Mouse (Mus musculus): Measurements from ENCODE around the gene Tbc1d22b.

The Tbc1d22b gene

DNA sequence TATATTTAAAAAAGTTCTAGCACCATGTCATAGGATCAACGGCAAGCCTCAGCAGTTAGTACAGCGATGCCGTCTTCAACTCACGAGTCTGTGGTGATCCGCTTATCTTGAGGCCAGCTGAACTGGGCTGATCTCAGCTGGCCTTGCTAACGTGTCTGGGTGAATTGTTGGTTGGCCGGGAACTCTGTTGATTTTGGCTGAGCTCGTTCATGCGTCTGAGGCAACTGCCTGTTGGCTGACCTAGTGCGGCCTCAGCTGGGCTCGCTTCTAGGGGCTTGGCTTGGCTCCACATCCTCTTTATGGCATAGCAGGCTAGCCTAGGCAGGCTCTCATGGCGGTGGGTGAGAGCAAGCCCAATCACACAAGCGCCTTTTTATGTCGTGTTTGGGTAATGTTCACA is 8.2 kb upstream of the Tbc1d22b start:
- DNase-seq (ENCODE audit: low spot score in 2 of 2), result no peak

GRCm38 (mm10) chr17:29542831-29543690 is 6.5 kb upstream of the Tbc1d22b start:
- no peak for DNase-seq (ENCODE audit: low spot score in 2 of 2)

DNA sequence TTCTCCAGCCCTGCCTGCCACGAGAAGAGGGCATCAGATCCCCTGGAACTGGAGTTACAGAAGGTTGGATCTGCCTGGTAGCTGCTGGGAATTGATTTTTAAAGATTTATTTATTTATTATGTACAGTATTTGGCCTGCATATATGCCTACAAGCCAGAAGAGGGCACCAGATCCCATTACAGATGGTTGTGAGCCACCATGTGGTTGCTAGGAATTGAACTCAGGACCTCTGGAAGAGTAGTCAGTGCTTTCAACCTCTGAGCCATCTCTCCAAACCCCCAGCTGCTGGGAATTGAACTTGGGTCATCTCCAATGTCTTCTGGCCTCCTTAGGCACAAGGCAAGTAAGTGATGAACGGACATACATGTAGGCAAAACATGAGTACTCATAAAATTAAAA is 5.5 kb upstream of the Tbc1d22b start:
- no peak for DNase-seq (ENCODE audit: low spot score in 2 of 2)

DNA sequence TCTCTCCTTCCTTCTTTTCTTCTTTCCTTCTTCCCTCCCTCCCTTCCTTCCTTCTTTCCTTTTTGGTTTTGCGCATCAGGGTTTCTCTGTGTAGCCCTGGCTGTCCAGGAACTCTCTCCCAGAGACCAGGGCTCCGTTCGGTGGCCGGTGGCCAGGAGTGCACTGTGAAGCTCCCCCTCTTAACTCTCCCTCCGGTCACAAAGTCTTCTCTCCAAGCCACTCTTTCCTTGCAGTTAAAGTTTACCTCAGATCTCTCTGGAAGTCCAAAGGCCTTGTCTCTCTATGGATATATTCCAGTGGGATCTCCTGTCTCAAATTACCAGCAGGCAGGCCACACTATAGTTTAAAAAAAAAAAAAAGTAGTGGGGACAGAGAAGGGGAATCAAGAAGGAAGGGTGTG is 4.3 kb upstream of the Tbc1d22b start:
- DNase-seq (ENCODE audit: low spot score in 2 of 2), result no peak

GRCm38 (mm10) chr17:29548494-29548893 is 1.1 kb upstream of the Tbc1d22b start:
- no peak for DNase-seq (ENCODE audit: low spot score in 2 of 2)

- DNase-seq (ENCODE audit: low spot score in 2 of 2), result no peak
Measured at GRCm38 (mm10) chr17:29548994-29549393, 591 bp upstream of the Tbc1d22b start.

- DNase-seq (ENCODE audit: low spot score in 2 of 2), result no peak
Measured at GRCm38 (mm10) chr17:29551019-29551418, 1.4 kb downstream of the Tbc1d22b start.

DNA sequence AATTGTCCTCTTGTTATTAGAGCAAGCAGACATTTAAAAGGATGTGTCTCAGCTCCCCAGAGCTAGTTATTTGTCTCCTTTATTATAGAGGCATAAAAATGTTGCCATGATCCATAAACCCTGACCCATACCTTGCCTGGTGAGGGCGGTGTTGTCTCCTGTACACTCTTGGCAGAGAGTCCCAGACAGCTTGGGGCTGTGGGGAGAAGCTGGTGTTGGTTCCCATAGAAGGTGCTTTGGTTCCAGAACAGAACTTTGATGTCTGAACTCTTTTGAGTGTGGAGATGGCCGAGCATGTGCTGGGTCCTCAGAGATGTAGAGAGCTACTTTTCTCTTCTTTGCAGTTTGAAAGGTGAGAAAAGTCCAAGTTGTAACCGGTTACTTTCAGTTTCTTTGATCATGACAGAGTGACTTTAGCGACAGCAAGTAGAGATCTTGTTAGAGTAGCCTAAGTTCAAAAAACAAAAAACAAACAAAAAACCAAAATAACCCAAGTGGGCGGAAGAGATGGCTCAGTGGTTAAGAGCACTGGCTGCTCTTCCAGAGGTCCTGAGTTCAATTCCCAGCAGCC is 2.7 kb downstream of the Tbc1d22b start, which contains the start of gene Tmem217:
Gene Tmem217 (minus strand): TSS at position 224 of the 571 bp plus-strand sequence.
- no peak for DNase-seq (ENCODE audit: low spot score in 2 of 2)

GRCm38 (mm10) chr17:29554176-29554575 is 4.6 kb downstream of the Tbc1d22b start:
- DNase-seq (ENCODE audit: low spot score in 2 of 2), result no peak

GRCm38 (mm10) chr17:29556456-29556855 is 6.9 kb downstream of the Tbc1d22b start:
- DNase-seq (ENCODE audit: low spot score in 2 of 2), result no peak

GRCm38 (mm10) chr17:29556893-29557292 is 7.3 kb downstream of the Tbc1d22b start:
- no peak for DNase-seq (ENCODE audit: low spot score in 2 of 2)

DNA sequence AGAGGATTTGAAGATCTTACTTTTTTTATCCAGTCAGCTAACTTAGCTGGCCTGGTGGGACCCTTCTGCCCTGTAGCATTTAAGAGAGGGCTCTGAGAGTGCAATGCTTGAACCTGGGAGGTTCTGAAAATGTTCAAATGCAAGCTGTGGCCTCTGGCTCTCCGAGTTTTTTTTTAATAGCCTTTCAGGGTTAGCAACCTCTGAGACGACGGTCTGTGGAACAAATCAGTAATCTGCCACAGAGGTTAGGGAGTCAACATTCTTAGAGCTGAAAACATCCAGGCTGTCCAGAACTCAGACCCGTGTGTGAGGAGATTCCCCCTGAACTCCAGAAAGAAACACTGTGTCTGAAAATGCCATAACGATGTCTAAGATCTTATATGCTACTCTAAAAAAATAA is 8.9 kb downstream of the Tbc1d22b start:
- DNase-seq (ENCODE audit: low spot score in 2 of 2), result no peak

DNA sequence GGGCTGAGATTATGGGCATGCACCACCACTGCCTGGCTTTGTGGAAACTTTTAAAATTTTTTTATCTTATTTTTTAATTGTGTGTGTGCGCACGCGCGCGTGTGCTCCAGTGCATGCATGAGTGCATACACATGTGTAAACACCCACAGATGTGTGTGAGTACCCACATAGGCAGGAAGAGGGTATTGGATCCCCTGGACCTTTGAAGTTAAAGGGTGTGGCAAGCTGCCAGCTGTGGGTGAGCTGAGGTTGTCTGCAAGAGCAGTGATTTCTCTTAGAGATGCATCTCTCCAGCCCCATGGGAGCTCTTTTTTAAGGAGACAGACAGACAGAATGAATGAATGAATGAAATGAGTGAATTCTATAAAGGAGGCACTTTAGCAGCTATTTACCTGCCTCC is 15.9 kb downstream of the Tbc1d22b start:
- no peak for DNase-seq (ENCODE audit: low spot score in 2 of 2)

DNA sequence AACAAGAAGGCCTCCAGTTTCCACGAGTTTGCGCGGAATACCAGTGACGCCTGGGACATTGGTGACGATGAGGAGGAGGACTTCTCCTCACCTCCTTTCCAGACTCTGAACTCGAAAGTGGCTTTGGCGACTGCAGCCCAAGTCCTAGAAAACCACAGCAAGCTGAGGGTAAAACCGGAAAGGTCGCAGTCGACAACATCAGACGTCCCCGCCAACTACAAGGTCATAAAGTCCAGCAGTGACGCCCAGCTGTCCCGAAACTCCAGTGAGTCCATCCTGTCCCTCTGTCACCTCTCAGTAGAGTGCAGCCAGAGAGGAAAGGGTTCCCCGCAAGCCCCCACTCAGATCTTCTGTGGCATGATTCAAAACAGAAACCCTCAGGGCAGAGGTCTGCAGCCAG is 18.9 kb downstream of the Tbc1d22b start:
- DNase-seq (ENCODE audit: low spot score in 2 of 2), result no peak

DNA sequence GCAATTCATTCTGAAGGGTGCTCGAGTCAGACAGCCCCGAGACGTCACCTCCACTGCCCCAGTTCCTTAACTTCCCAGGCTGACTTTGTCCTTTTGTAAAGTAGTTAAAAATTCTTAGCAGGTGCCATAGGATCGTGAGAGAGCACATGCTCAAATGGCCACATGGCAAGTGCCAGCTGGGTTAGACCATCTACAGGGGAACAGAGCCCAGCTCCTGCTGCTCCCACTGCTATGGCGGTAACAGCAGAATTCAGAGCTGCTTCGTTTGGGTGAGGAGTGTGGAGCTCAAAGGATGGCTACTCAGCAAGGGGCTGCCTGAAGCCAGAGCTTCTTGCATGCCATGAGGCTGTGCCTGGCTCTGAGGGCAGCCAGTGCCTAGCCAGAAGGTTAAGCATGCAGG is 20.2 kb downstream of the Tbc1d22b start:
- no peak for DNase-seq (ENCODE audit: low spot score in 2 of 2)

DNA sequence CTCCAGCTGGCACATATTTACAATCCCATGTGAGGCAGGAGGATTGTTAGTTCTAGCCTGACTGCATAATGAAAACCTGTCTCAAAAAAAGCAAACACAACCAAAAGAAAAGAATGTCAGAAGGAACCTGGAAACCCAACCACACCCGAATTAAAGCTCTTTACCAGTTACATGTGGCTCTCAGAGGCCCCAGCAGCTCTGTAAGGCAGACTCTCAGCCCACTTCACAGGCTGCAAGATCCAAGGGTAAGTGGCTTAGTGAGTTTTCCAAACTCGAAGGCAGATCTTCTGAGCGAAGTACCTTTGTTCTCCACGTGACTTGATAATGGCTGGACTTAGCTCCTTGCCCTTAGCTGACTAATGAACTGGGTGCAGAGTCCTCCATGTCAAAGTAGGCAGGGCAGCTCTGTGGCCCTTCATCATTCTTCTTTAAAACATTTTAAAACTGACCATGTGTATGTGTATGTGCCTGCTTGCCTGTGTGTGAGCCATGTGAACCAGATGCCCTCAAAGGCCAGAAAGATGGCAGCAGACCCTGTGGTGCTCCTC is 30.1 kb downstream of the Tbc1d22b start:
- no peak for DNase-seq (ENCODE audit: low spot score in 2 of 2)

GRCm38 (mm10) chr17:29583569-29583968 is 34.0 kb downstream of the Tbc1d22b start:
- no peak for DNase-seq (ENCODE audit: low spot score in 2 of 2)

- no peak for DNase-seq (ENCODE audit: low spot score in 2 of 2)
Measured at GRCm38 (mm10) chr17:29584306-29584705, 34.7 kb downstream of the Tbc1d22b start.

DNA sequence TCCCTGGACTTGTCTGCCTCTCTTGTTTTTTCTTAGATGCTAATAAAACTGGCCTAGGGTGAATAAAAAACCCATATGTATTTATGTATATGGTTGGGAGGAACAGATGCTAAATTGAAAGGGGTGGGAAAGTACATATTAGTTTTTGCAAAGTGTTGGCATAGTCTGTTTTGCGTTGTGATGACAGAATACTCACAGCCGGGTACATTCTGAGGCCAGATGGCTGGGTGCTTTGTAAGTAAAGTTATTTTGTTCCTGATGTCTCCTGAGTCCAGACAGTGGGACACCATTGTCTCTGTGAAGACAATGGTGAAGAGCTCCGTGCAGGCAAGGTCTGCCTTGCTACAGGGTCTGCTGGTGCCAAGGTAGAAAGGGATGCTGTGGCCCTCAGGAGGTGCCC is 35.2 kb downstream of the Tbc1d22b start:
- no peak for DNase-seq (ENCODE audit: low spot score in 2 of 2)

DNA sequence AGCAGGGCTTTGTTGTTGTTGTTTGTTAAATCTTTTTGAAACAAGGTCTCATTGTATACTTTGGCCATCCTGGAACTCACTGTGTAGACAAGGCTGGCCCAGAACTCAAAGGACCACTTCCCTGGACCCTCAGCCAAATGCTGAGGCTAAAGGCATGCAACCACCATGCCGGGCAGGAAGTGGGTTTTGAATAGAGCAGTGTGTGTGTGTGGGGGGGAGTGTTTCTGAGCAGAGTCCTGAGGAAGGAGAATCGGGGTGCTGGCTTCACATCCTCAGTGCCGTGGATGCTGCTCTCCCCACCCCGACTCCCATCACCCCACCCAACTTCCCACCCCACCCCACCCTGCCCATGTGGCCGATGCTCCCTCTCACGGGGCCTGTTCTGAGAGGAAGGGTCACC is 35.9 kb downstream of the Tbc1d22b start:
- DNase-seq (ENCODE audit: low spot score in 2 of 2), result no peak

GRCm38 (mm10) chr17:29586921-29587320 is 37.3 kb downstream of the Tbc1d22b start:
- no peak for DNase-seq (ENCODE audit: low spot score in 2 of 2)

DNA sequence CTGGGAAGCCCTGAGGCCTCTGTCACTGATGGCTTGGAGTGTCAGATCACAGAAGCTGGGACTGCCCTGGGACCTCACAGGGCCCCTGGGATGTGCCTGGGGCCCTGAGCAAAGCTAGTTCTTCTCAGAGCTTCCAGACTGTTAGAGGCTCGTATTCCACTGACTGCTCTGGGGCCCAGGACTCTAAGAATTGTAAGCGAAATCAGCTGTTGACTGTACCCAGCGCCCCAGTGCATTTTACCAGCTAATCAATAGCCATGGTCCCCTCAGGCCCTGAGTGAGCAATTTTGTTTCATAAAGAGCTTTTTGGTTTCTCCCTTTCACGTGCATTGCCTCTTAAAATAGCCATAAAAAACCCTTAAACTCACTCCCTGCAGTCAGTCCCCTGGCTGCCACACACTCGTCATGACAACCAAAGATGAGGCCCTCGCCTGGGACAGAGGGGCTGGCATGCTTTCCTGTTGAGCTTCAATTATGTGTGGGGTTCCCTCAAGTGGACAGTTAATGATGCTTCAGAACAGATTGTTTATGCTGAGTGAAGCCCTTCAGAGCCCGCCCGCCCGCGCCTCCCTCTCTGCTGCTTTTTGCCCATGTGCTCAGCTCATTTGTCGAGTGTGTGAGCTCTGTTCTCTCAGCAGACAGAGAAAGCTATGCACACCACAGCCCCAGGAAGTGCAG is 39.8 kb downstream of the Tbc1d22b start:
- DNase-seq (ENCODE audit: low spot score in 2 of 2), result no peak
